Mouse (Mus musculus) heart, postnatal 0 days (tissue): Measurements from ENCODE around the gene Mllt6.

Source experiments
- CTCF ChIP-seq: IDR thresholded peaks from 2 replicates; pipeline ENCODE4 v1.5.1; 2016; ENCODE audit warnings: antibody characterized with exemption, control low read depth, low read depth
- EP300 ChIP-seq: IDR thresholded peaks from 2 replicates; pipeline ENCODE4 v1.6.1; 2016; ENCODE audit warnings: antibody characterized with exemption, low read depth

GRCm38 (mm10) chr11:97680430-97680829 lies 17.2 kb downstream of the Mllt6 start:
- TF ChIP-seq CTCF (no peak), EP300 (no peak)
